Mouse (Mus musculus) gastrocnemius, adult 18-20 months (tissue): ENCODE measurements around the gene Dusp16. TPM values are rescaled to one million over a fixed set of nuclear protein-coding genes. Genes with fewer than 3 reads are reported as not detected.

Experiments
- DNase-seq: peaks from one replicate; pipeline ENCODE4 v3.0.0; 2021; ENCODE audit warnings: low spot score
- long read RNA-seq, 2 experiments: library from polyadenylated mRNA; stranded (forward); transcript quantifications; one replicate each; pipeline ENCODE4 v2.0.0; 2021
- total RNA-seq, 2 experiments: library from RNA; stranded (reverse); gene quantifications; 2 replicates each; pipeline ENCODE4 v1.2.3; 2021

Gene Dusp16
- 10 to 100 TPM; 12.2 to 16.7 TPM for total RNA-seq
- long read RNA-seq, experiment 1, full-length matches to known transcripts, result 6 of 9 reads
- long read RNA-seq, experiment 1, partial matches to known transcripts, result 0 of 9 reads
- long read RNA-seq, experiment 1, other reads (novel, unspliced or antisense), result 3 of 9 reads
- long read RNA-seq, experiment 2, full-length matches to known transcripts, result 6 of 13 reads
- long read RNA-seq, experiment 2, partial matches to known transcripts, result 1 of 13 reads
- long read RNA-seq, experiment 2, other reads (novel, unspliced or antisense), result 6 of 13 reads

- DNase-seq, result peak; percentile 98
These were observed at the start of gene Dusp16 for GRCm38 (mm10) chr6:134792141-134793045. Dusp16 (minus strand) TSS chr6:134792625.

DNA sequence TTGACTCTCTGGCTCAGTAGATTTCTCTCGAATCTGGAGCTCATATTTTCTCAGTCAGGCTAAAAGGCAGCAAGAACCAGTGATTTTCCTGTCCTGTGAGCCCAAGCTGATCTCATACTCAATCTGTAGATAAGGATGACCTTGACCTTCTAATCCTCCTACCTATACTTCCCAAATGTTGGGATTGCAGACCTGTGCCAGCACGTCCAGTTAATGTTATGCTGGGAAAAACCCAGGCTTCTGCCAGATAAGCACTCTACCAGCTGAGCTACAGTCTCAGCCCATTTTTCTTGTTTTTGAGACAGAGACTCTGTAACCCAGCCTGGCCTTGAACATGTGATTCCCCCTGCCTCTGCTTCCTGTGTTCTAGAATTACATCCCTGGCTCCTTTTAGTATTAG, 47.9 kb upstream of the Dusp16 start:
- DNase-seq, result no peak

DNA sequence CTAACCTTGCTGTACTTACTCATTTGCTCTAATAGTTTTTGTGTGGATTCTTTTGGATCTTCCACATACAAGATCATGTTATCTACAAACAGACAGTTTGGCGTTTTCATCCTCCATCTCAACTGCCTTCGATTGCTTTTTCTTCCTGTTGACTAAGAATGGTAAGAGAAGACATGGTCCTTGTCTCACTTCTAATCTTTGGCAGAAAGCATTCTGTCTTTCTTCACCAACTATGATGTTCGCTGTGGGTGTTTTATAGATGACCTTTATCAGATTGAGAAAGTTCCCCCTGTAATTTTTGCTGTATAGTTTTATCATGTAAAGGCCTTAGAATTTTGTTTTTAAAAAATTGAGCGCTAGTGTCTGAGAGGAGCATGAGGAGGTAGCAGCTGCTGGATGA, 45.7 kb upstream of the Dusp16 start:
- no peak for DNase-seq

GRCm38 (mm10) chr6:134834585-134835251, 42.3 kb upstream of the Dusp16 start:
- DNase-seq, result no peak

DNA sequence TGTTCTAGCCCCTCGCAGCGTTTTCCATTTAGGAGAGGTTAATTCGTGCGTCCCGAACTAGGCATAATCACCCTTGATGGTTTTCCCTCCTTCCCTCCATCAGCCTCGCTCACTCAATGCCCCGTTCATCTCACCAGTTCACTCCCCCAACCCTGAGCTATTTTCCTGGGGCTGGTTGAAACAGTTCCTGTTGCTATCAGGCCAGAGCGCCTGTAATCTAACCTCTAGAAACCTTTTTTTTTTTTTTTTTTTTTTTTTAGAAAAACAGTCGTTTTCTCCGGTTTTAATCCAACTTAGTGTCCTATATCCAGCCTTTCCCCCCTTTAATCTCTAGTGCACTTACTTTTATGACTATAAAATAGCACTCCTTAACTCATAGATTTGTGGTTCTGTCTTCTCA, 38.4 kb upstream of the Dusp16 start:
- DNase-seq, result no peak

DNA sequence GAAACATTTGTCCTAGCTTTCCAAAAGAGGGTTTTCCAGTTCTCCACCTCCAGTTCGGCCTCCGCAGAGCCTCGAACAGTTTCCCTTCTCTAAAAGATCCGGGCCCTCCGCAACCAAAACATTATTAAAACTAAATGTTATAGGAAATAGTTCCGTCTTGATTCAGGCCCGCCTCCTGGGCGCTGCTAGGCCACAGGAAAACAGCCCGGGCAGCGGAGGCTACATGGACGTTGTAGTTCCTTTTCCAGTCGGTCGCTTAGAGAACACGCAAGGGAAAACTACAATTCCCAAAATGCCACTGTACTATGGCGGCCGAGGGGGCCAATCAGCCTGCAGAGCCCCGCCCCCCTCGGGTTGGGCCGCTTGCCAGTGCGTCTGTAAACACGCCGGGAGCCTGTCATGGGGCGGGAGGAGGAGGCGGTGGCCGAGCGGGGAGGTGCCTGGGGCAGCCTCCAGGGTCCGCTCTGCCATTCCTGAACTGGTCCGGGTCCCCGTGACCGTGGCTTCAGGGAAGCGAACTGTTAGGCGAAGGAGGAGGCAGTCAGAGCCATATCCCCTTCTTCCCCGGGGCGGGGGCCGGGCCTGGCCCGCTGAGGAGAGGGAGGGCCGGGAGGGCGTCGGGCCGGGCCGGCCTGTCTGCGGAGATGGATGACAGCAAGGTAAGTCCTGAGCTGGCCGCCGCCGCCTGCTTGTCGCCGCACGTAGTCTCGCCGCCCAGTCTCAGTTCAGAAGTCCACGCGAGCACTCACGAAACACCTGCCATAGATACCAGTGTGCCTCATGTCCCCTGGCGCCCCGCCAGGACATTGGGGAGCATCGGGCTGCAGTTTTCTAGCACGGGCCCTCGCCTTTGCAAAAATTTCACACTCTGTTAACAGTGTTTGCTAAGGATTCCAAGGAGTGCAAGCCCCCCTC, 37.6 kb upstream of the Dusp16 start, which contains the start of gene Crebl2:
Gene Crebl2 (plus strand): TSS at position 369 of the 915 bp plus-strand sequence.
- peak; percentile 100 for DNase-seq

- no peak for DNase-seq
These were observed 30.4 kb upstream of the Dusp16 start for GRCm38 (mm10) chr6:134822844-134823243.

- no peak for DNase-seq
These were observed 28.0 kb upstream of the Dusp16 start for GRCm38 (mm10) chr6:134820411-134820810.

DNA sequence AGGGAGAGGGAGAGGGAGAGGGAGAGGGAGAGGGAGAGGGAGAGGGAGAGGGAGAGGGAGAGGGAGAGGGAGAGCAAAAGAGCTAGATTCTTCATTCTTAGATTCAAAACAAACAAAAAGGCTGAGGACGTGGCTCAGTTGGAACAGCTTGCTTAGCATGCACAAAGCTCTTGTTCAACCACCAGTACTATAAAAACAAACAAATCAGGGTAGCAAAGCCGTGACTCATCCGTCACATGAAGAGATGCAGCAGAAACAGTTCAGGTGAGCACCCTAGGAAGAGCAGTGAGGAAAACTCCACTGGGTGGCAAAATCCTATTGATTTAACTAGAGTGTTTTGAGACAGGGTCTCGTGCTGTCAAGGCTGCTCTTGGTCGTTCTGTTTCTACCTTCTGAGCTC, 27.3 kb upstream of the Dusp16 start:
- no peak for DNase-seq

- no peak for DNase-seq
These were observed 24.9 kb upstream of the Dusp16 start for GRCm38 (mm10) chr6:134817051-134817928.

DNA sequence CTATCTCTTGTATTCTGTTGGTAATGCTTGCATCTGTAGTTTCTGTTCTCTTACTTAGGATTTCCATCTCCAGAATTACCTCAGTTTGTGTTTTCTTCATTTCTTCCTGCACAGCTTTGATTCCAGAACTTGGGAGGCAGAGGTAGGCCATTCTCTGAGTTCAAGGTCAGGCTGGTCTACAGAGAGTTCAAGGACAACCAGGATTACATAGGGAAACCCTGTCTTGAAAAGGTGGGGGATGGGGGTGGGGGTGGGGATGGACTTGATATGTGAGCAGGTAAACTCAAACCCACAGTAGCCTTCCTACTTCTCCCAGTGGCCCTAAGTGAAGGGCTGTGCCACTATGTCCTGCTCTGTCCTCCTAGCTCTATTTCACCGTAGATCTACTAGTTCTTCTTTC, 20.6 kb upstream of the Dusp16 start:
- no peak for DNase-seq

DNA sequence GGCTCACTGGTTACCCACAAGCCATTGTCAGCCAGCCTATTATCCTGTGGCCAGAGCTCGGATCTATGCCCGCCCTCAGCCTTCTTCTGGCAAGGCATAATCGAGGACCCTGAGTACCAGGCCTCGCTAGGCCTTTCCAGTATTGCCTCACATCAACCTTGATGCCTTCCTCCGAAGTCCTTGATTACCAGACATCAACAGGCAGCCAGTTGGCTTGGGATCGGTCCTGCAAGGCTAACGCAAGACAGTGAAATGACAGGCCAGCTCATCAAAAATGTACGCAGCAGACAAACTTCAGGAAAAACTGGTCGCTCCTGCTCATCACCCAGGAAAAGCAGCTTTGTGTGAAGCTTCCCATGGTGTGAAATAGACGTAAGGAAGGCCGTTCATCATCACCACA, 15.4 kb upstream of the Dusp16 start:
- no peak for DNase-seq

DNA sequence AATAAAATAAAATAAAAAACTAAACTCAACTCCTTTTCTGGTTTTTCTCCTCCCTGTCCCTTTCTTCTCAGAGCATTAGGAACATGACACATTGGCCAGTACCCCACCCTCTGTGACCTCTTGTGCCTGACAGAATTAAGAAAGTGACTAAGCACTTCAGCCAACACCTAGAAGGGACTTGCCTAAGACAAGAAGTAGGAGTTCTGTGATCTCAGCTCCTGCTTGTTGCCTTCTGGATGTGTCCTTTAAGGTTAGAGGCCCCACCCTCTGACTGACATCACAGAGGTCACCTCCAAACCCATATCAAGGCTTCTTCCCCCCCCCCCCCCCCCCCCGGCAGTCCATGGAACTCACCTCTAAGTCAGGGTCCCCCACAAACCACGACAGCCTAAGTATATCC, 14.7 kb upstream of the Dusp16 start:
- no peak for DNase-seq

DNA sequence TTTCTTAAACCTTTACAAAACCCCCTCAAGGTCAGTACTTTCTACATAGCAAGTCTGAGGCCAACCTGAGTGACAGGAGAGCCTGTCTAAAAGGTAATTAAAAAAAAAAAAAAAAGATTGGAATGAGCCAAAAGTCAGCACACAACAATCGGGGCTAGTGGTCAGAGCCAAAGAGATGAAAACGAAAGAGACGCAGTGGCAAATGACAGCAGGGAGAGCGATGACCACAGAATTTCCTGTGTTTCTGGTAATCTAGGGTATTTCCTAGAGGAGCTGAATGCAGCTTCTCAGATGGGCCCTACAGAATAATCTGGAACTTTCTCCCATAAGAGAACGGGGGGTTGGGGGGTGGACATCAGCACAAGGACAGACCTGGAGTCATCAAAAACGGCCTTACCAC, 13.7 kb upstream of the Dusp16 start:
- no peak for DNase-seq

- DNase-seq, result no peak
These were observed 12.4 kb upstream of the Dusp16 start for GRCm38 (mm10) chr6:134804736-134805277.

- DNase-seq, result no peak
These were observed 10.2 kb upstream of the Dusp16 start for GRCm38 (mm10) chr6:134802641-134803043.

- no peak for DNase-seq
These were observed 9.1 kb upstream of the Dusp16 start for GRCm38 (mm10) chr6:134801483-134801882.

DNA sequence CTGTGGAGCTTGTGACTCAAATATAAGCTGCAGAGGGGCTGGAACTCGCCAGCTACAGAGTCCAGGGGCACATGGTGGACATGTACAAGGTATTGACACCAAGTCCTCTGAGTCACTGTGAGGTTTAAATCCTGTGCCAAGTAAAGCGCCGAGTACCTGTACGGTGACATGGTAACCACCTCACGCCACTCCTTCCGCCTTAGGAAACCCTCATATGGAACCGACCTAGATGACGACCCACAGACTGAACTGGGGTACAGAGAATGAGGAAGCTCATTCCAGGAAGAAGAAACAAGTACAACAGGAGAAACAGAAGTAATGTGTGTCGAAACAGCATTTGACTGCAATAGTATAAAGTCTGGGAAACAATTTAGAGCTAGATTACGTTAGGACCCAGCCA, 3.9 kb upstream of the Dusp16 start:
- no peak for DNase-seq

DNA sequence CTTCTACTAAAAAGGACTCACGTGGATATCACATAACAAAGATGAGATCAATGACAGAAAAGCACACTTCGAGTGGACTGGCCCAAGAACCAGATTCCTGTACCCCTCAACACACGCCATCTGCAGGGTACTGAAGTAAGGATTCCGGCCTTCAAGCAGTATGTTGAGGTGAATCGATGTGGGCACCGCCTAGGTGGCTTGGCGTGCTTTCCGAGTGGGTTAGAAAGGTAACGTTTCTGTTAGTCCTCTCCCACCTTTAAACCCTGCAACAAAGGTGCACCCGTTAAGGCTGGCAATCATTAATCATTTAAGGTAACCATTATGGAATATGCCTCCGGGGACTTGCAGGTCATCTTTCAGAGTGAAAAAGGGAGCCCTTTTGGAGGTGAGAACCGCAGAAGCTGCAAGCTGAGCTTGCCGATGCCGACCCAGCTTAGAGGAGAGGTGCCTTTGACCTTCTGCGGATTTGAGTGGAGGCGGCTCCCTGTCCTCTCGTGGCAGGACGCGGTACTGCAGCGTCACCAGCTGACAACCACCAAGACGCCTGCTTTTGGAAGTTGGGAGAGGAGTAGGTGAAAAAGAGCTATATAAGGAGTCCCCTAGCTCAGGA, 1.6 kb upstream of the Dusp16 start:
- peak; percentile 85 for DNase-seq
